Mouse (Mus musculus): ENCODE measurements around the gene Ccl25.

GRCm38 (mm10) chr8:4355455-4355854 is 30.4 kb downstream of the Ccl25 start:
- TF ChIP-seq EP300 (IDR thresholded peaks at IDR 0.05; ENCODE audit: low read length): no peak
- TF ChIP-seq SIN3A (IDR thresholded peaks at IDR 0.05; ENCODE audit: low read length): no peak
- no peak for TF ChIP-seq HCFC1 (IDR thresholded peaks at IDR 0.05; ENCODE audit: low read depth, low read length)
- no peak for TF ChIP-seq CTCF (conservative IDR thresholded peaks at IDR 0.05 in 1 of 2, IDR thresholded peaks at IDR 0.05 in 1 of 2; ENCODE audit: low read depth in 2 of 2, low read length in 2 of 2)
- TF ChIP-seq ZNF384 (IDR thresholded peaks at IDR 0.05; ENCODE audit: low read depth, low read length): no peak
- TF ChIP-seq POLR2A (IDR thresholded peaks at IDR 0.05; ENCODE audit: low read depth, low read length): no peak
- no peak for TF ChIP-seq ETS1 (conservative IDR thresholded peaks at IDR 0.05; ENCODE audit: low read depth, low read length)
